Mouse (Mus musculus): ENCODE measurements around the gene Cd82.
A peak's percentile ranks its signal among the peaks of the same experiment; 100 is the strongest.

The Cd82 gene

GRCm38 (mm10) chr2:93414163-93414562, 48.8 kb downstream of the Cd82 start:
- DNase-seq (ENCODE audit: low spot score) = no peak

DNA sequence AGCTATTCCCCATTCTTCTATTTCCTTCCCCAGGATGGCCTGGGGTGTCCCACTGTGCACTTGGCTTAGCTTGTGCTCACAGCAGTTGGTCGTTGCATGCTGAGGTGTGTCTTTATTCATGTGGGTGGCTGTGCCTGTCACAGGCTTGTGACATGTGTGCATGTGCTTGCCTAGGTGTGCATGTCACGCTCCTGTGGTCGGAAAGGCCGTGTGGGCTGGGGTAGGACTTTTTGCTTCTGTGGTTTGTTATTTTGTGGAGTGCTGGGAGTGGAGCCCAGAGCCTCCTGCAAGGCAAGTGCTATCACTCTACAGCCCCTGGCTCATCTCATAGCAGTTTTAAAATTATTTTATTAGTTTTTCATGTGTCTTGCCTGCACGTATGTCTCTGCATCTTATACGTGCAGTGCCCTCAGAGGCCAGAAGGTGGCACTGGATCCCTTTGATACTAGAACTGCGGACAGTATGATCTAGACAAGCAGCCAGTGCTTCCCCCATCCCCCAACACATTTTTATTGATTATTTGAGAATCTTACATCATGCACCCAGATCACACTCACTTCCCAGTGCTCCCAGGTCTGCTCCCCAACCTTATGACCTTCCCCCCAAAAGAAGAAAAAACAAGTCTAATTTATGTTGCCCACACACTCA, 49.4 kb downstream of the Cd82 start:
- no peak for DNase-seq (ENCODE audit: low spot score)

DNA sequence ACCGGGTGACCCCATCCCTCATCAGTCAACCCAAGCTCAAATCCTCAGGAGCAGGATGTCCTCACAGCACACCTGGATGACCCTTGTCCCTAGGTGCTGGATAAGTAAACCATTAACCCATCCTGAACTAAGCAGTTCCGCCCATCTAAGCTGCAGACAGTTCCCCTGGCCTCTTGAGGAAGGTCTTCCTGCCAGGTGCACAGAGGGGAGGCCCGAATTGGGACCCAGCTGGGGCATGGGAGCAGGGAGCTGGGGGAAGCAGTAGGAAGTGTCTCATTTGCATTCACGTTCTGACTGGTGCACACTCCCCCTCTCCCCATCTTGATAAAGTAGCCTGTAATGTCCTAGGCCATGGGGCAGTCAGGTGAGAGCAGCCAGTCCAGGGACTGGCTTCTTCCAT, 50.8 kb downstream of the Cd82 start:
- no peak for DNase-seq (ENCODE audit: low spot score)

- no peak for DNase-seq (ENCODE audit: low spot score)
Measured at GRCm38 (mm10) chr2:93410899-93411570, 51.9 kb downstream of the Cd82 start.

DNA sequence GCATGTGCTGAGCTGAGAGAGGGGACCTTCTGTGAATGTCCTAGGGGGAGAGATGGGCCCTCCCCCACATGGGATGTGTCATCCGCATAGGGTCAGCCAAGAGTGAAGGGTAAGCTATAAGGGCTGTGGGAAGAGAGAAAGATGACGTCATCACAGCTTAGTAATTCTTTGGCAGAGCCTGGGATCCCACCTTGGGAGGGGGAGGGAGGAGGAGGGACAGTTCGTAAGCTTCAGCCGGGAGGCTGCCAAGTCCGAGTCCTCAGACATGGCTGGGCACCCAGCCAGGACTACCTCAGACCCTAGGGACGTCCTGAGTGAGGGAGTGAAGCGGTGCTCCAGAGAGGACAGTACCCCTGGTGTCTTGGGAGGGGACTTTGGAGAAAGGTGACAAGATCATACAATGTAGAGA, 57.9 kb downstream of the Cd82 start:
- DNase-seq (ENCODE audit: low spot score) = peak; percentile 38

DNA sequence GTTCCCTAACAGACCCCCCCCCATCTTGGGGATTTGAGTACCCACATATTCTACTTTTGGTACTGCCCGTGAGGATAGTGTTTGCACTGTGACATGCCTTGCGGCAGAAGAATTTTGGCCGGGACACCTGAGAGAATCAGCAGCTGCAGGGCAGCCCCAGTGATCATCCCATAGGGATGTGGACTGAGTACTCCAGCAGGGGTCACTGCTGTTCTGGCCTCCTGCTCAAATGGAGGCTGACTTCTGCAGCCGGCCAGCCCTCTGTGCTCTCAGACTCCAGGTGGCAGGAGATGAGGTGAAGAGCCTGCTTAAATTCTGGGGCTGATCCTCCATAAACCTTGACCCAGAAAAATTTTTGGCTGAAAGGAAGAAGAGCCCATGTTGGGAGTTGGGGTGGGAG, 58.8 kb downstream of the Cd82 start:
- no peak for DNase-seq (ENCODE audit: low spot score)

- peak; percentile 44 for DNase-seq (ENCODE audit: low spot score)
Measured at GRCm38 (mm10) chr2:93403267-93403666, 59.7 kb downstream of the Cd82 start.

- no peak for DNase-seq (ENCODE audit: low spot score)
Measured at GRCm38 (mm10) chr2:93391198-93391597, 71.7 kb downstream of the Cd82 start.

DNA sequence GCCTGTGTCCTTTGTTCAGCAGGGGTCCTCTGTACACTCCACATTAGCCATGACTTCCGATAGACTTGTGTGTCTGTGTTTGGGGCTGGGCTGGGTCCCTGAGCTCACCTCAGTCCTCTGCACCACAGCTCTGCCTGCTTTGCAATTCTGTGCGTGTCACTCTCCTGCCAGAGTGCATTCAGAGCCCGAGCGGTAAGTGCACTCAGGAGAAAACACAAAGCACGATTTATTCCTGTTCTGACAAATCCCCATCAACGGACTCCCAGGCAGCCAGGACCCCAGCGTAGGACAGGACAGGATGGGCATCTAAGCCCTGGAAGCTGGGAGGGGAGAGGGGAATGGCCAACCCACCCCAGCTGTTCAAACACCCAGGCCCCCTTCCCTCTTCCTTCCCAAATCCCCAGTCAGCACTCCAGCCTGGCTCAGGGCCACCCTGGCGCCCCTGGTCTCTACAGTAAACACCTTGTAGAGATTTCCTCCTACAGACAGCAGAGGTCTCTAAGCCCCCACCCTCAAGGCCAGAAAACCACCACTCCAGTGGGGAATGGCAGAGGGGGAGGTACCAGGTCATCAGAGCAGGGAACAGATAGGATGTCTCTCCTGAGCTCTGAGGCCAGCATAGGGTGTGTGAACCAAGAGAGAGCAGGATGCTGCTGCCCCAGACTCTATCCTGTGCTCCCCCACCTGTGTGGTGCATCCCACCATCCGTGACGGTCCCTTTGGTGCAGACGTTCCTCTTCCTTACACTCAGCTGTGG, 72.6 kb downstream of the Cd82 start:
- DNase-seq (ENCODE audit: low spot score) = no peak

GRCm38 (mm10) chr2:93386958-93387357, 76.0 kb downstream of the Cd82 start:
- DNase-seq (ENCODE audit: low spot score) = no peak

- DNase-seq (ENCODE audit: low spot score) = no peak
Measured at GRCm38 (mm10) chr2:93383831-93384230, 79.1 kb downstream of the Cd82 start.

DNA sequence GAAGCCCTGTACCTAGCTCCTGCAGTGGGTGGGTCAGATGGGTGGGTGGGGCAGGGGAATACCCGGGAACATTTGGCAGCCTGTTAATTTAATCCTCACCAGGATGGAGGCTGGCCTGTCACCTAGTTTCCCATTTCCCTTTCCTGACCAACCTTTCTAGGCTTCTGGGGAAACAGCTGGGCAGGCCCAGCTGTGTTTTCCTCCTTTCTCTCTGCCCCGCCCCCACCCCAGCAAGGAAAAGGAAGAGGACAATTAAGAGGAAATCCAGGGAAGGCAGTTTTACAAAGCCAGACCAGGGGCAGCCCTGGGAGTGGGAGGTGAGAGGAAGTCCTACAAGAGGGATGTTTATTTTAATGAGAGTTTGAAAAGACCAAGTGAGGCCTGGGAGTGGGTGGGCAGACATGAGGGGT, 82.3 kb downstream of the Cd82 start:
- DNase-seq (ENCODE audit: low spot score) = no peak

DNA sequence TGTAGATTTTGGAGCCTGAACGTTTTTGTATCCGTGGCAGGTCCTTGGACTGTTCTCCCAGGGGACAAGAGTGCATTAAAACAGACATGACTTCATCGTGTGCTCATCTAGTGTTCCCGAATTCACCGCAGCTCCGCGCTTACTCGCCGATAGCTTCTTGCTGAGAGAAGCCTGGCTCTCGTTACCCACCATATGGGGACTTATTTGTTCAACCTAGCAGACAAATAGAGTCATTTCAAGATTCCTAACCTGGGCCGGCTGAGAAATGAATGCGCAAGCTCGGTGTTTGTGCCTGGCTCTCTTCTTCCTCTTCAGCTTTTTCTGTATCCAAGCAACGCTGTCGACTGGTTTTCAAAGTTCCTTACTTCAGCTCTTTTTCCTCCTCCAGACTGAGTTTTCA, 85.1 kb downstream of the Cd82 start:
- no peak for DNase-seq (ENCODE audit: low spot score)

- DNase-seq (ENCODE audit: low spot score) = no peak
Measured at GRCm38 (mm10) chr2:93377157-93377556, 85.8 kb downstream of the Cd82 start.

DNA sequence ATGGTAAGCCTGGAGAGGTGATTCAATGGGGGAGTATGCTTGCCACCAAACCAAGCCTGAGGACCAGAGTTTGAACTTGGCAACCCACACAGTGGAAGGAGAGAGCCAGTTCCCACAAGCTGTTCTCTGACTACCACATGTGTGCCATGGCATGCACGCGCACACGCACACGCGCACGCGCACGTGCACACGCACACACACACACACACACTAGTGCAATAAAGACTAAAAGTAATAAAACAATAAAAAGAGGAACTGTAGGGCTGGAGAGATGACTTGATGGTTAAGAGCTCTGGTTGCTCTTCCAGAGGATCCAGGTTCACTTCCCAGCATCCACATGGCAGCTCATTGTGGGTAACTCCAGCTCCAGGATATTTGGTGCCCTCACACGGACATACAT, 90.1 kb downstream of the Cd82 start:
- no peak for DNase-seq (ENCODE audit: low spot score)

DNA sequence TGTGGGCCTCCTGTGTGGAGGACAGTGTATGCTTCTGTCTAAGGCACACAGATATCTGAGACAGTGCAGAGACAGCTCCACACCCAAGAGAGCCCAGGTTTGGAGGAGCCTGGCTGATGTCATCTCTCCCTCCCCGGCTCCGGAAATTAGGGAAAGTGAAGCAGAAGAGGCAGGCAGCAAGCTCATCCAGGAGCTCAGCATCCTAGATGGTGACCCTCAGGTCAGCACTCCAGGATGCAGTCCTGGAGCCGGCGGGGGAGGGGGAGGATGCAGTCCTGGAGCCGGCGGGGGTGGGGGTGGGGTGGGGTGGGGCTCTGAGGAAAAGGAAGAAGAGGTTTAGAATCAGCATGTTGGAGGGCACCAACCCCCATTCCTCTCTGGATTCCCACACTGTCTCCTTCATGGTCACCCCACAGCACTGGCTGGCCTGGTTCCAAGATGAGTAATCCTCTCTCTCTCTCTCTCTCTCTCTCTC, 90.8 kb downstream of the Cd82 start:
- no peak for DNase-seq (ENCODE audit: low spot score)

Measured in ovary, adult 18-20 months (tissue).